Mouse (Mus musculus) ES-E14 (cell line): ENCODE results near the gene Tubgcp6.

ENCODE experiments used
- CHD2 ChIP-seq: IDR thresholded peaks from 2 replicates; pipeline ENCODE4 v1.6.1; 2014; ENCODE audit warnings: mild to moderate bottlenecking, low read depth, low read length, inconsistent platforms
- HCFC1 ChIP-seq: IDR thresholded peaks from 2 replicates; pipeline ENCODE4 v1.6.1; 2012; ENCODE audit warnings: low read length, inconsistent platforms, borderline replicate concordance; ENCODE audit not compliant: insufficient read depth
- MAFK ChIP-seq: IDR thresholded peaks from 2 replicates; pipeline ENCODE4 v1.6.1; 2014; ENCODE audit warnings: mild to moderate bottlenecking, low read depth, low read length, inconsistent platforms; ENCODE audit not compliant: insufficient read depth
- ZC3H11A ChIP-seq: IDR thresholded peaks from 2 replicates; pipeline ENCODE4 v1.6.1; 2012; ENCODE audit warnings: low read depth, mild to moderate bottlenecking, inconsistent platforms, low read length, borderline replicate concordance
- ZNF384 ChIP-seq: IDR thresholded peaks from 2 replicates; pipeline ENCODE4 v1.6.1; 2012; ENCODE audit warnings: low read depth, low read length, inconsistent platforms

DNA sequence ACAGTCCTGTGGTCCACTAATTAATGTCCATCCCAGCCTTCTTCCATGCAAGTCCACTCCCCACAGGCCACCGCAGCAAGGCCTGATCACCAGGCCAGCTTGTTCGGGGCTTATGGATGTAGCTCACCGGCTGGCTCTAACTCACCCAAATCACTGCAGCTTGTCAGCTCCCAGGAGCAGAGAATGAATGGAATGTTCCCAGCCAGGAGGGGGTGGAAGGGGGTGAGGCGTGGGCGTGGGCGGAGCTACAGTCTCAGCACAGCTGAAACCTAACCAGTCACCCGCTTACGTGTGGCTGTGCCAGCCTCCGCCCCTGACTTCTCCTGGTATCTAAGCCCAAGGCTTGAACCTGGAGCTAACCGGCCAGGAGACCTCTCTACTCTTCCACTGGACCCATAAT, 46.5 kb upstream of the Tubgcp6 start:
- TF ChIP-seq ZC3H11A (no peak), ZNF384 (no peak), MAFK (no peak), CHD2 (no peak), HCFC1 (no peak)
